In the genomic region with DNA sequence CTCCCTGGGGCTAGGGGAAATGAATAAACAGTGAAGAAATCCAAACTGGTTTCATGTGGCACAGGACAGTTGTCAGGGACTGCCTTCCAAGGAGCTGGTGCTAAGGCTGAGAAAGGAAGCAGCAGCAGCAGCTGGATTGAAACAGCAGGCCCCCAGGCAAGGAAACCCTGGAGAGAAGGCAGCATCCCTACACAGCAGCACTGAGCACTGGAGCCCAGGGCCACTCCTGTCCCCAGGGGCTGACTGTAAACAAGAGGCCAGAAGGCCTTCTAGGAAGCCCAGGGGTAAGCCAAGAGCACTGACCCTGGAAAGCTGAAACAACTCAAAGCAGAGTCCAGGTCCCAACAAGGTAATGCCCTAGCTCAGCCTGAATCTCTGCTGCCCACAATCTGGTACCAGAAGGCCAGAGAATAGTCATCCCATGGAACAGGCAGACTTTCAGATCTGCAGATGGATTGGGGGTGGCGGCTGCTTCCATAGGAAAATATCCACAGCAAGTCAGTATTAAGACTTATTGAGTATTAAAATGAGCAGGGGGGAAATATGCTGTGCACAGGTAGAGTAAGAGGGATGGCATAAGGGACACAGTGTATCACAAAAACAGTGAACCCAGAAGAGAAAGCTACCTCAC, we compare ENCODE assay signal across 14 mouse cellular contexts. TPM values are rescaled to one million over a fixed set of nuclear protein-coding genes. Genes with fewer than 3 reads are reported as not detected.
A peak's percentile ranks its signal among the peaks of the same experiment; 100 is the strongest.
DNase-seq lines count a peak whose midpoint lies in the region; ATAC-seq and TF ChIP-seq lines count a peak whose summit lies in the region.
"Had no signal": no experiment of that assay in that cellular context is flagged by ENCODE, and none has a peak within 500 bp of the region (broad histone marks: within the 10 kb centered on the region; RNA-seq: fewer than 3 reads in every experiment).

No protein-coding gene starts in this region.

- H3K9ac ChIP-seq in kidney, embryonic 16.5 days (replicated peaks; ENCODE audit: low read length), result 0 out of 2 replicates have a peak overlapping the region, but pooled peaks have one; percentile 7
- H3K9ac ChIP-seq in kidney, embryonic 15.5 days, result no peak overlapping the region
- peak overlapping the region; percentile 38; the same call in 1 of the 2 replicates for H3K9ac ChIP-seq in neural tube, embryonic 13.5 days
- H3K9ac ChIP-seq in neural tube, embryonic 15.5 days (replicated peaks), result no peak overlapping the region
- H3K9ac ChIP-seq: liver, embryonic 14.5 days had no signal

- no peaks in the 10 kb centered on the region for H3K36me3 ChIP-seq in kidney, embryonic 16.5 days (ENCODE audit: insufficient read depth, low read length)
- H3K36me3 ChIP-seq in kidney, embryonic 15.5 days, result no peaks in the 10 kb centered on the region
- H3K36me3 ChIP-seq in neural tube, embryonic 13.5 days, result no peaks in the 10 kb centered on the region
- no peaks in the 10 kb centered on the region for H3K36me3 ChIP-seq in neural tube, embryonic 15.5 days

- no peak overlapping the region for H3K4me2 ChIP-seq in kidney, embryonic 16.5 days (replicated peaks; ENCODE audit: low read depth, low read length)
- no peak overlapping the region for H3K4me2 ChIP-seq in kidney, embryonic 15.5 days
- no peak overlapping the region for H3K4me2 ChIP-seq in neural tube, embryonic 13.5 days
- H3K4me2 ChIP-seq in neural tube, embryonic 15.5 days, result no peak overlapping the region

- intact Hi-C loops in gastrocnemius, adult 2 months (cut with DNase I), result no loop called here
- intact Hi-C loops in gastrocnemius, postnatal 14 days (cut with DNase I; ENCODE audit: low total_unique reads), result no loop called here

- no peak for ATAC-seq in kidney, embryonic 16.5 days (ENCODE audit: low FRiP score, low TSS enrichment)
- no peak for ATAC-seq in kidney, embryonic 15.5 days (replicated peaks; ENCODE audit: low FRiP score)
- ATAC-seq in neural tube, embryonic 13.5 days (ENCODE audit: low read depth), result no peak
- no peak for ATAC-seq in neural tube, embryonic 15.5 days (ENCODE audit: low FRiP score)
- ATAC-seq: intestine, embryonic 16.5 days had no signal

- no peak for TF ChIP-seq CTCF in gastrocnemius, adult 2 months (IDR thresholded peaks at IDR 0.05)

- peaks cover 81% of the 10 kb centered on the region for H3K4me1 ChIP-seq in kidney, embryonic 16.5 days (ENCODE audit: insufficient read depth, low read length)
- H3K4me1 ChIP-seq in kidney, embryonic 15.5 days, result peaks cover 84% of the 10 kb centered on the region
- peaks cover 90% of the 10 kb centered on the region for H3K4me1 ChIP-seq in neural tube, embryonic 13.5 days (replicated peaks)
- H3K4me1 ChIP-seq in neural tube, embryonic 15.5 days, result peaks cover 81% of the 10 kb centered on the region

- WGBS in kidney, embryonic 16.5 days, result 93% methylated on average over 1 of the region's 1 CpGs
- 82% methylated on average over 1 of the region's 1 CpGs for WGBS in kidney, embryonic 15.5 days
- WGBS in neural tube, embryonic 13.5 days, result 100% methylated on average over 1 of the region's 1 CpGs
- WGBS in neural tube, embryonic 15.5 days, result 93% methylated on average over 1 of the region's 1 CpGs

- H3K27me3 ChIP-seq in kidney, embryonic 16.5 days (ENCODE audit: insufficient read depth, low read length), result no peaks in the 10 kb centered on the region
- no peaks in the 10 kb centered on the region for H3K27me3 ChIP-seq in kidney, embryonic 15.5 days
- H3K27me3 ChIP-seq in neural tube, embryonic 13.5 days, result no peaks in the 10 kb centered on the region
- no peaks in the 10 kb centered on the region for H3K27me3 ChIP-seq in neural tube, embryonic 15.5 days (replicated peaks)

- no peak overlapping the region for H3K4me3 ChIP-seq in gastrocnemius, adult 2 months
- H3K4me3 ChIP-seq in kidney, embryonic 16.5 days (ENCODE audit: low read length), result no peak overlapping the region
- no peak overlapping the region for H3K4me3 ChIP-seq in kidney, embryonic 15.5 days (replicated peaks)
- no peak overlapping the region for H3K4me3 ChIP-seq in neural tube, embryonic 13.5 days
- no peak overlapping the region for H3K4me3 ChIP-seq in neural tube, embryonic 15.5 days (replicated peaks)
- H3K4me3 ChIP-seq: heart, adult 2 months had no signal

- DNase-seq in gastrocnemius, adult 2 months, result peak; percentile 30
- DNase-seq in gastrocnemius, postnatal 14 days, result no peak
- DNase-seq in thymus, postnatal 25 days, result no peak
- DNase-seq: adrenal gland, adult 8-10 months; heart, adult 2 months; heart, postnatal 14 days; kidney, postnatal 4 days had no signal

- no peaks in the 10 kb centered on the region for H3K9me3 ChIP-seq in kidney, embryonic 16.5 days (ENCODE audit: low read length)
- H3K9me3 ChIP-seq in kidney, embryonic 15.5 days (replicated peaks), result no peaks in the 10 kb centered on the region
- no peaks in the 10 kb centered on the region for H3K9me3 ChIP-seq in neural tube, embryonic 13.5 days
- no peaks in the 10 kb centered on the region for H3K9me3 ChIP-seq in neural tube, embryonic 15.5 days (replicated peaks)
- H3K9me3 ChIP-seq: G1E had no signal

- no peak overlapping the region for H3K27ac ChIP-seq in gastrocnemius, adult 2 months
- no peak overlapping the region for H3K27ac ChIP-seq in kidney, embryonic 16.5 days (ENCODE audit: low read length)
- no peak overlapping the region for H3K27ac ChIP-seq in kidney, embryonic 15.5 days
- H3K27ac ChIP-seq in neural tube, embryonic 13.5 days (replicated peaks), result no peak overlapping the region
- no peak overlapping the region for H3K27ac ChIP-seq in neural tube, embryonic 15.5 days (replicated peaks)
- H3K27ac ChIP-seq: heart, adult 2 months; liver, embryonic 14.5 days had no signal

RNA-seq across cellular contexts. Expression of a gene that starts 11.3 kb away (rescaled TPM):
- total RNA-seq in gastrocnemius, adult 2 months (2021), result 10 to 100 TPM; 45.4 to 51.9 TPM
- total RNA-seq in gastrocnemius, postnatal 14 days (2021), result 10 to 100 TPM; 39.5 to 44.5 TPM
- 124 and 131 TPM in 2 replicates for polyA plus RNA-seq in kidney, embryonic 16.5 days (2015; fragmentation: Nextera tagmentation; extraction: Ambion mirVana)
- 130 TPM in 2 replicates for polyA plus RNA-seq in kidney, embryonic 15.5 days (2015; fragmentation: Nextera tagmentation; extraction: Ambion mirVana)
- polyA plus RNA-seq in neural tube, embryonic 13.5 days (2015; fragmentation: Nextera tagmentation; extraction: Ambion mirVana), result 78.5 and 87.1 TPM in 2 replicates
- 74.6 and 92.6 TPM in 2 replicates for polyA plus RNA-seq in neural tube, embryonic 15.5 days (2015; fragmentation: Nextera tagmentation; extraction: Ambion mirVana)

RNA-seq across cellular contexts. Expression of a gene that starts 12.1 kb away (rescaled TPM):
- 1 to 10 TPM; 5.2 to 7.8 TPM for total RNA-seq in gastrocnemius, adult 2 months (2021)
- 1 to 10 TPM; 6.8 to 9.4 TPM for total RNA-seq in gastrocnemius, postnatal 14 days (2021)
- polyA plus RNA-seq in kidney, embryonic 16.5 days (2015; fragmentation: Nextera tagmentation; extraction: Ambion mirVana), result 5.0 and 5.1 TPM in 2 replicates
- 5.1 and 5.5 TPM in 2 replicates for polyA plus RNA-seq in kidney, embryonic 15.5 days (2015; fragmentation: Nextera tagmentation; extraction: Ambion mirVana)
- 6.1 and 6.3 TPM in 2 replicates for polyA plus RNA-seq in neural tube, embryonic 13.5 days (2015; fragmentation: Nextera tagmentation; extraction: Ambion mirVana)
- 6.2 and 6.5 TPM in 2 replicates for polyA plus RNA-seq in neural tube, embryonic 15.5 days (2015; fragmentation: Nextera tagmentation; extraction: Ambion mirVana)

Comparison
In these comparisons a context has a peak if more than half of its experiments do, and no peak if none do; other contexts are left out.
1. H3K9ac ChIP-seq: peak in kidney, embryonic 16.5 days (single experiment) and neural tube, embryonic 13.5 days (single experiment); none in kidney, embryonic 15.5 days (single experiment) and neural tube, embryonic 15.5 days (single experiment).